Mouse (Mus musculus): ENCODE measurements around the gene Mgat3.

Mgat3 gene

GRCm38 (mm10) chr15:80152663-80153062, 20.9 kb upstream of the Mgat3 start:
- DNase-seq: no peak

- no peak for DNase-seq
These were observed 19.8 kb upstream of the Mgat3 start for GRCm38 (mm10) chr15:80153757-80154156.

GRCm38 (mm10) chr15:80155707-80156106, 17.8 kb upstream of the Mgat3 start:
- DNase-seq: no peak

GRCm38 (mm10) chr15:80157197-80157943, 16.2 kb upstream of the Mgat3 start:
- no peak for DNase-seq

- no peak for DNase-seq
These were observed 15.4 kb upstream of the Mgat3 start for GRCm38 (mm10) chr15:80158001-80158706.

GRCm38 (mm10) chr15:80158707-80159090, 14.8 kb upstream of the Mgat3 start:
- no peak for DNase-seq

- DNase-seq: peak; percentile 78
These were observed 14.1 kb upstream of the Mgat3 start for GRCm38 (mm10) chr15:80159286-80159901.

- DNase-seq: no peak
These were observed 13.3 kb upstream of the Mgat3 start for GRCm38 (mm10) chr15:80160223-80160622.

GRCm38 (mm10) chr15:80160726-80161125, 12.8 kb upstream of the Mgat3 start:
- DNase-seq: no peak

- DNase-seq: no peak
These were observed 12.3 kb upstream of the Mgat3 start for GRCm38 (mm10) chr15:80161199-80161598.

- no peak for DNase-seq
These were observed 11.0 kb upstream of the Mgat3 start for GRCm38 (mm10) chr15:80162401-80162964.

GRCm38 (mm10) chr15:80163274-80163673, 10.2 kb upstream of the Mgat3 start:
- no peak for DNase-seq

- DNase-seq: no peak
These were observed 9.8 kb upstream of the Mgat3 start for GRCm38 (mm10) chr15:80163716-80164115.

- no peak for DNase-seq
These were observed 8.1 kb upstream of the Mgat3 start for GRCm38 (mm10) chr15:80165396-80165795.

GRCm38 (mm10) chr15:80169484-80169883, 4.0 kb upstream of the Mgat3 start:
- DNase-seq: no peak

- DNase-seq: no peak
These were observed 3.2 kb upstream of the Mgat3 start for GRCm38 (mm10) chr15:80170357-80170756.

- no peak for DNase-seq
These were observed 2.2 kb upstream of the Mgat3 start for GRCm38 (mm10) chr15:80171286-80171685.

- DNase-seq: no peak
These were observed 1.7 kb upstream of the Mgat3 start for GRCm38 (mm10) chr15:80171791-80172190.

GRCm38 (mm10) chr15:80173781-80174597, 468 bp downstream of the Mgat3 start:
- no peak for DNase-seq

GRCm38 (mm10) chr15:80174598-80174875, 1.0 kb downstream of the Mgat3 start:
- DNase-seq: no peak

- DNase-seq: no peak
These were observed 1.8 kb downstream of the Mgat3 start for GRCm38 (mm10) chr15:80175316-80175715.

- DNase-seq: no peak
These were observed 2.2 kb downstream of the Mgat3 start for GRCm38 (mm10) chr15:80175756-80176155.

- DNase-seq: peak; percentile 28
These were observed 8.0 kb downstream of the Mgat3 start for GRCm38 (mm10) chr15:80181561-80181960.

All from kidney, adult 18-20 months (tissue).